Mouse (Mus musculus) erythroid progenitor cell, adult 5-6 weeks (primary cell): ENCODE data around the gene Gm20388. TPM values are rescaled to one million over a fixed set of nuclear protein-coding genes. Genes with fewer than 3 reads are reported as not detected.

ENCODE experiments used
- ATAC-seq: replicated peaks from 2 replicates; pipeline ENCODE4 v1.8.0; 2016; ENCODE audit warnings: moderate number of reproducible peaks, mild to moderate bottlenecking, moderate TSS enrichment, inconsistent platforms; ENCODE audit not compliant: poor library complexity, low FRiP score, severe bottlenecking
- total RNA-seq, 2 experiments: library from RNA; stranded (forward) in 1 of 2; stranded (reverse) in 1 of 2; fragments of 150-400 nt in 1 of 2; fragments of 186-747, 209-891 nt in 1 of 2; gene quantifications; 2 replicates each; pipeline versions ENCODE4 v1.2.3 to v1.2.4; 2015 to 2017; ENCODE audit warnings: low replicate concordance in 2 of 2

Gm20388 gene
- total RNA-seq, 2 experiments from 2014 or later: 4.2 TPM; not detected in 1

- no peak for ATAC-seq
These were observed 4349.7 kb downstream of the Gm20388 start for GRCm38 (mm10) chr8:124260371-124260770.

- no peak for ATAC-seq
These were observed 4352.4 kb downstream of the Gm20388 start for GRCm38 (mm10) chr8:124263058-124263457.

- ATAC-seq: no peak
These were observed 4353.4 kb downstream of the Gm20388 start for GRCm38 (mm10) chr8:124264032-124264431.

GRCm38 (mm10) chr8:124264671-124265070 lies 4354.0 kb downstream of the Gm20388 start:
- ATAC-seq: no peak

GRCm38 (mm10) chr8:124265130-124265529 lies 4354.5 kb downstream of the Gm20388 start:
- no peak for ATAC-seq

- ATAC-seq: peak; percentile 40; the same call in 1 of the 2 replicates
These were observed 4355.2 kb downstream of the Gm20388 start for GRCm38 (mm10) chr8:124265798-124266197.

GRCm38 (mm10) chr8:124267206-124267605 lies 4356.6 kb downstream of the Gm20388 start:
- ATAC-seq: no peak

- ATAC-seq: no peak
These were observed 4359.9 kb downstream of the Gm20388 start for GRCm38 (mm10) chr8:124270504-124270903.

GRCm38 (mm10) chr8:124270904-124271303 lies 4360.3 kb downstream of the Gm20388 start:
- no peak for ATAC-seq

GRCm38 (mm10) chr8:124271518-124271917 lies 4360.9 kb downstream of the Gm20388 start:
- ATAC-seq: no peak

- ATAC-seq: no peak
These were observed 4362.2 kb downstream of the Gm20388 start for GRCm38 (mm10) chr8:124272792-124273191.

GRCm38 (mm10) chr8:124273606-124274218 lies 4363.1 kb downstream of the Gm20388 start:
- no peak for ATAC-seq

GRCm38 (mm10) chr8:124274441-124275120 lies 4363.9 kb downstream of the Gm20388 start:
- ATAC-seq: no peak

GRCm38 (mm10) chr8:124275377-124276071 lies 4364.9 kb downstream of the Gm20388 start:
- no peak for ATAC-seq

GRCm38 (mm10) chr8:124277951-124278910 lies 4367.6 kb downstream of the Gm20388 start:
- no peak for ATAC-seq

- no peak for ATAC-seq
These were observed 4368.5 kb downstream of the Gm20388 start for GRCm38 (mm10) chr8:124278956-124279689.

- no peak for ATAC-seq
These were observed 4369.0 kb downstream of the Gm20388 start for GRCm38 (mm10) chr8:124279690-124279985.

- ATAC-seq: no peak
These were observed 4371.3 kb downstream of the Gm20388 start for GRCm38 (mm10) chr8:124281700-124282541.
